Mouse (Mus musculus) midbrain, embryonic 13.5 days (tissue): ENCODE data around the gene Gm49711. TPM values are rescaled to one million over a fixed set of nuclear protein-coding genes. Genes with fewer than 3 reads are reported as not detected.

ENCODE experiments used
- ATAC-seq: fragments of 200-750 bp; cut with Nextera tagmentation; 2 replicates; pipeline ENCODE4 v1.8.0; 2017; ENCODE audit warnings: mild to moderate bottlenecking, moderate TSS enrichment, moderate library complexity
- H3K27ac ChIP-seq: fragments of 300-500 bp; sonication (generic); 2 replicates; pipeline ENCODE4 v1.5.1; 2015; ENCODE audit warnings: inconsistent platforms, mild to moderate bottlenecking, moderate library complexity
- H3K27me3 ChIP-seq: fragments of 300-500 bp; sonication (generic); 2 replicates; pipeline ENCODE4 v1.6.1; 2015; ENCODE audit warnings: mild to moderate bottlenecking, inconsistent platforms
- H3K36me3 ChIP-seq: fragments of 300-500 bp; sonication (generic); 2 replicates; pipeline ENCODE4 v1.6.1; 2015; ENCODE audit warnings: mild to moderate bottlenecking, inconsistent platforms
- H3K4me1 ChIP-seq: fragments of 300-500 bp; sonication (generic); replicated peaks from 2 replicates; pipeline ENCODE4 v1.6.1; 2015; ENCODE audit warnings: inconsistent platforms
- H3K4me2 ChIP-seq: fragments of 300-500 bp; sonication (generic); replicated peaks from 2 replicates; pipeline ENCODE4 v1.6.1; 2015; ENCODE audit warnings: moderate library complexity, mild to moderate bottlenecking, inconsistent platforms
- H3K4me3 ChIP-seq: fragments of 300-500 bp; sonication (generic); replicated peaks from 2 replicates; pipeline ENCODE4 v1.5.1; 2015; ENCODE audit warnings: mild to moderate bottlenecking, inconsistent platforms
- H3K9ac ChIP-seq: fragments of 300-500 bp; sonication (generic); replicated peaks from 2 replicates; pipeline ENCODE4 v1.6.1; 2015; ENCODE audit warnings: mild to moderate bottlenecking, inconsistent platforms
- H3K9me3 ChIP-seq: fragments of 300-500 bp; sonication (generic); 2 replicates; pipeline ENCODE4 v1.6.1; 2016; ENCODE audit warnings: mild to moderate bottlenecking, inconsistent platforms
- WGBS: fragments of 180-500 bp; shearing (Covaris S2); methylation state at CpG from one replicate; pipeline ENCODE4 v1.1.7; 2015; 5-methylcytosine and 5-hydroxymethylcytosine counted together
- polyA plus RNA-seq: library from polyadenylated mRNA; unstranded; fragments of >200 nt; fragmentation: Nextera tagmentation; extraction: Ambion mirVana; gene quantifications from 2 replicates; pipeline ENCODE4 v1.2.1, GENCODE M21; 2015

Gm49711 gene
- polyA plus RNA-seq, 1 experiment from 2014 or later: 0.54 TPM

GRCm38 (mm10) chr16:92159114-92159513 is 101.0 kb downstream of the Gm49711 start:
- peak overlapping the region; percentile 60; the same call in 1 of the 2 replicates for H3K9ac ChIP-seq
- WGBS: 64% methylated on average over 6 of the region's 6 CpGs
- H3K4me2 ChIP-seq: peak overlapping the region; percentile 68
- H3K36me3 ChIP-seq: no peaks in the 10 kb centered on the region
- no peak overlapping the region; the same call in 1 of the 2 replicates for H3K27ac ChIP-seq
- ATAC-seq: no peak
- H3K9me3 ChIP-seq: no peaks in the 10 kb centered on the region
- H3K4me1 ChIP-seq: peaks cover 17% of the 10 kb centered on the region
- no peaks in the 10 kb centered on the region for H3K27me3 ChIP-seq
- peak overlapping the region; percentile 45 for H3K4me3 ChIP-seq

GRCm38 (mm10) chr16:92162289-92162688 is 104.2 kb downstream of the Gm49711 start:
- Histone ChIP-seq H3K27ac (no peak overlapping the region), H3K27me3 (no peaks in the 10 kb centered on the region), H3K9ac (no peak overlapping the region), H3K4me3 (no peak overlapping the region), H3K9me3 (no peaks in the 10 kb centered on the region), H3K4me1 (peaks cover 17% of the 10 kb centered on the region), H3K4me2 (no peak overlapping the region), H3K36me3 (no peaks in the 10 kb centered on the region)
- WGBS: 32% methylated on average over 4 of the region's 4 CpGs
- no peak for ATAC-seq

- H3K27ac ChIP-seq: no peak overlapping the region
- H3K27me3 ChIP-seq: no peaks in the 10 kb centered on the region
- no peak overlapping the region for H3K9ac ChIP-seq
- 73% methylated on average over 4 of the region's 4 CpGs for WGBS
- no peak overlapping the region for H3K4me2 ChIP-seq
- H3K4me1 ChIP-seq: peaks cover 8% of the 10 kb centered on the region
- ATAC-seq: no peak
- H3K9me3 ChIP-seq: peaks cover 6% of the 10 kb centered on the region
- no peak overlapping the region for H3K4me3 ChIP-seq
- no peaks in the 10 kb centered on the region for H3K36me3 ChIP-seq
These were observed 105.4 kb downstream of the Gm49711 start for GRCm38 (mm10) chr16:92163545-92163944.

- H3K4me2 ChIP-seq: no peak overlapping the region
- no peaks in the 10 kb centered on the region for H3K27me3 ChIP-seq
- H3K4me1 ChIP-seq: no peaks in the 10 kb centered on the region
- no peak overlapping the region for H3K4me3 ChIP-seq
- no peak for ATAC-seq
- WGBS: 82% methylated on average over 1 of the region's 1 CpGs
- no peaks in the 10 kb centered on the region for H3K36me3 ChIP-seq
- H3K27ac ChIP-seq: no peak overlapping the region
- H3K9me3 ChIP-seq: no peaks in the 10 kb centered on the region
- no peak overlapping the region for H3K9ac ChIP-seq
These were observed 117.9 kb downstream of the Gm49711 start for GRCm38 (mm10) chr16:92176052-92176451.

DNA sequence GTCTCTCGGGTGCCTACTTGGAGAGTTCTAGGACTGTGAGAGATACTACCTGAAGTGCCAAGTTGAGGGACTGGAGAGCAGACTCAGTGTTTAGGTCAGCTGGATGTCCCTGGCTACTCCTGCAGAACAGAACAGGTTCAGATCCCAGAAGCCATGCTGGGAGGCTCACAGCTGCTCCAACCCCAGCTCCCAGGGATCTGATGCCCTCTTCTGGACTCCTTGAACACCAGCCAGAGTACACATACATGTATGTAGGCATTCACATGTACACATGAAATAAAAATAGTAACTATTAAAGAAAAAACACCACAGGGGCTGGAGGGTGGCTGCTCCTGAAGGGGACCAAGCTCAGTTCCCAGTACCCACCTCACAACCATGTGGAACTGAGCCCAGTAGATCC is 119.6 kb downstream of the Gm49711 start:
- 96% methylated on average over 1 of the region's 1 CpGs for WGBS

GRCm38 (mm10) chr16:92179306-92179705 is 121.2 kb downstream of the Gm49711 start:
- Histone ChIP-seq H3K4me2 (no peak overlapping the region), H3K27me3 (no peaks in the 10 kb centered on the region), H3K4me1 (no peaks in the 10 kb centered on the region), H3K9ac (no peak overlapping the region), H3K36me3 (no peaks in the 10 kb centered on the region), H3K4me3 (no peak overlapping the region), H3K9me3 (no peaks in the 10 kb centered on the region), H3K27ac (no peak overlapping the region)
- 59% methylated on average over 8 of the region's 8 CpGs for WGBS
- ATAC-seq: no peak

More for the DNA sequence above, 119.6 kb downstream of the Gm49711 start:
- Histone ChIP-seq H3K36me3 (no peaks in the 10 kb centered on the region), H3K9ac (no peak overlapping the region), H3K4me1 (no peaks in the 10 kb centered on the region), H3K4me2 (no peak overlapping the region), H3K4me3 (no peak overlapping the region), H3K27me3 (no peaks in the 10 kb centered on the region), H3K9me3 (no peaks in the 10 kb centered on the region), H3K27ac (no peak overlapping the region)
- 0 out of 2 replicates have a peak, but pooled peaks have one; percentile 6 for ATAC-seq

GRCm38 (mm10) chr16:92183477-92183876 is 125.4 kb downstream of the Gm49711 start:
- WGBS: 67% methylated on average over 4 of the region's 4 CpGs

GRCm38 (mm10) chr16:92190603-92191002 is 132.5 kb downstream of the Gm49711 start:
- no peaks in the 10 kb centered on the region for H3K4me1 ChIP-seq
- no peaks in the 10 kb centered on the region for H3K9me3 ChIP-seq
- H3K27ac ChIP-seq: no peak overlapping the region
- no peaks in the 10 kb centered on the region for H3K27me3 ChIP-seq
- H3K4me3 ChIP-seq: no peak overlapping the region
- no peak overlapping the region for H3K4me2 ChIP-seq
- no peak overlapping the region for H3K9ac ChIP-seq
- ATAC-seq: no peak
- no peaks in the 10 kb centered on the region for H3K36me3 ChIP-seq

More at GRCm38 (mm10) chr16:92183477-92183876, 125.4 kb downstream of the Gm49711 start:
- Histone ChIP-seq H3K9ac (no peak overlapping the region), H3K4me2 (no peak overlapping the region), H3K27ac (no peak overlapping the region), H3K4me1 (no peaks in the 10 kb centered on the region), H3K9me3 (no peaks in the 10 kb centered on the region), H3K4me3 (no peak overlapping the region), H3K36me3 (no peaks in the 10 kb centered on the region), H3K27me3 (no peaks in the 10 kb centered on the region)
- no peak for ATAC-seq

DNA sequence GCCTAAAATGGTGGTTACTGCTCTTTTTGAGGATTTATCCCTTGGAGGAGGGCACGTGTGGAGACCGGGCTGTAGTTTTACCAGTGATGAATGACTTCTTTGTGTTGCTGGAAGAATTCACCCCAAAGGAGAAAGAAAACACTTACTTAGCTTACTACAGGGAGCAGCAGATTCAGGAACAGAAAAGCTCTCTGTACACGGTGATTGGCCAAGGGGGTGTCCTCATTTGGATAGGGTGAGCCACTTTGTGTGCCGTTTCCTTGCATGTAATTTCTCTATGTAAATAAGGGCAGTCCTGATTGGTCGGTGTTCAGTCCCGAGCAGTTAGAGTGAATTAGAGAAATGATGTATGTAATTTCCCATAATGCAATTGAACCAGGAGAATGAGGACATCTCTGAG is 137.0 kb downstream of the Gm49711 start:
- no peak for ATAC-seq
- Histone ChIP-seq H3K27ac (no peak overlapping the region), H3K4me1 (peaks cover 9% of the 10 kb centered on the region; the same call in 1 of the 2 replicates), H3K4me2 (no peak overlapping the region), H3K9ac (no peak overlapping the region), H3K27me3 (no peaks in the 10 kb centered on the region), H3K9me3 (no peaks in the 10 kb centered on the region), H3K36me3 (no peaks in the 10 kb centered on the region), H3K4me3 (no peak overlapping the region)
- WGBS: 73% methylated on average over 6 of the region's 6 CpGs

GRCm38 (mm10) chr16:92196741-92197331 is 138.7 kb downstream of the Gm49711 start:
- H3K4me2 ChIP-seq: no peak overlapping the region
- H3K4me1 ChIP-seq: peaks cover 9% of the 10 kb centered on the region; the same call in 1 of the 2 replicates
- no peak overlapping the region for H3K9ac ChIP-seq
- no peaks in the 10 kb centered on the region for H3K27me3 ChIP-seq
- ATAC-seq: no peak
- no peak overlapping the region for H3K27ac ChIP-seq
- H3K4me3 ChIP-seq: no peak overlapping the region
- 63% methylated on average over 8 of the region's 8 CpGs for WGBS
- H3K9me3 ChIP-seq: no peaks in the 10 kb centered on the region
- H3K36me3 ChIP-seq: no peaks in the 10 kb centered on the region

DNA sequence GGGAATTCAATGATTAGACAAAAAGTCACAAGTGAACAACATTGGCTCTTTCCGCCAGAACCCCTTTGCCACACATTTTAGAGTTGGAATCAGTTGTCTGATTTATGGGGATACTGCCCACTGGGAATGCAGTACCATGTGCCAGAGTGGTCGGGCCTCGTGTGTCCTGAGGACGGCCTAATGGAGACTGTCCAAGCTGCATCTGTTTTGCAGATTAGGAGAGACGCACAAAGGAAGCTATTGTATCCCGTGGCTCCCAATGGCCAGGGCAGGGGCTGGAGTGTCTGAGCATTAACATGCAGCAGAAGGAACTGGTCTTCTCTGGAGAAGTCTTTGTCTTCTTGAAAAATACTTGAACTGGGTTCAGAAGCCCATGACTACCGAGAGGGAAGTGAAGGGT is 142.5 kb downstream of the Gm49711 start:
- H3K4me3 ChIP-seq: no peak overlapping the region
- ATAC-seq: peak; percentile 72
- no peak overlapping the region for H3K9ac ChIP-seq
- no peak overlapping the region for H3K4me2 ChIP-seq
- H3K27me3 ChIP-seq: no peaks in the 10 kb centered on the region
- no peaks in the 10 kb centered on the region for H3K9me3 ChIP-seq
- H3K27ac ChIP-seq: no peak overlapping the region
- 47% methylated on average over 7 of the region's 7 CpGs for WGBS
- peaks cover 9% of the 10 kb centered on the region; the same call in 1 of the 2 replicates for H3K4me1 ChIP-seq
- H3K36me3 ChIP-seq: no peaks in the 10 kb centered on the region

GRCm38 (mm10) chr16:92203599-92203998 is 145.5 kb downstream of the Gm49711 start:
- no peaks in the 10 kb centered on the region; the same call in 1 of the 2 replicates for H3K4me1 ChIP-seq
- no peak overlapping the region for H3K4me2 ChIP-seq
- no peak overlapping the region for H3K27ac ChIP-seq
- WGBS: 90% methylated on average over 8 of the region's 8 CpGs
- H3K36me3 ChIP-seq: no peaks in the 10 kb centered on the region
- no peaks in the 10 kb centered on the region for H3K27me3 ChIP-seq
- H3K9ac ChIP-seq: no peak overlapping the region
- H3K9me3 ChIP-seq: no peaks in the 10 kb centered on the region
- no peak for ATAC-seq
- no peak overlapping the region for H3K4me3 ChIP-seq

DNA sequence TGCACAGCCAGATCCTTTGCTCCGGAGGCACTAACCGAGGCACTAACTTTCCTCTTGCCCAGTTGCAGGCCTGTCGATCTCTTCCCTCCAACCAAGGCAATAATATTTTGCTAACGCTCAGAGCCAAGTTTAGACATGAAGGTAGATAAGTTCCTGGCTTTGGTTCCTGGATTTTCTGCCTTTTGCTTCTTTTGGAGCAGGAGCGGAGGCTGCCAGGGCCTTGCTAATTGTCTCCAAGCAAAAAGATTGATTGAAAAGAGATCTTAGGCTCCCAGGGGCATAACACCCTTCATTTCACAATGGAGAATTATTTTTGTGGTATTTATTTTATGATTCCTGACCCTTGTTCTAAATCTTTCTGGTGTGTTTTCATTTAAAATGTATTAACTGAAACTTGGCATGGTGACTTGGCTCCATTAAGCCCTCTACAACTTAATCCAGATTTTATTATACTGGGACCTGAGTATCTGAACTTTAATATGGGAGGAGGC is 151.2 kb downstream of the Gm49711 start:
- H3K27ac ChIP-seq: no peak overlapping the region
- no peak overlapping the region for H3K9ac ChIP-seq
- no peak overlapping the region for H3K4me3 ChIP-seq
- H3K4me1 ChIP-seq: no peaks in the 10 kb centered on the region; the same call in 1 of the 2 replicates
- WGBS: 86% methylated on average over 5 of the region's 5 CpGs
- no peak overlapping the region for H3K4me2 ChIP-seq
- no peak for ATAC-seq
- no peaks in the 10 kb centered on the region for H3K27me3 ChIP-seq
- no peaks in the 10 kb centered on the region for H3K36me3 ChIP-seq
- H3K9me3 ChIP-seq: no peaks in the 10 kb centered on the region
